Mouse (Mus musculus) retina, adult 2 months (tissue): ENCODE results near the gene Anxa2.

Experiments used
- DNase-seq: peaks from one replicate; pipeline ENCODE4 v3.0.0-alpha.2; 2012; ENCODE audit warnings: low read depth, low spot score

The Anxa2 gene

GRCm38 (mm10) chr9:69458982-69459381, 5.6 kb downstream of the Anxa2 start:
- no peak for DNase-seq

DNA sequence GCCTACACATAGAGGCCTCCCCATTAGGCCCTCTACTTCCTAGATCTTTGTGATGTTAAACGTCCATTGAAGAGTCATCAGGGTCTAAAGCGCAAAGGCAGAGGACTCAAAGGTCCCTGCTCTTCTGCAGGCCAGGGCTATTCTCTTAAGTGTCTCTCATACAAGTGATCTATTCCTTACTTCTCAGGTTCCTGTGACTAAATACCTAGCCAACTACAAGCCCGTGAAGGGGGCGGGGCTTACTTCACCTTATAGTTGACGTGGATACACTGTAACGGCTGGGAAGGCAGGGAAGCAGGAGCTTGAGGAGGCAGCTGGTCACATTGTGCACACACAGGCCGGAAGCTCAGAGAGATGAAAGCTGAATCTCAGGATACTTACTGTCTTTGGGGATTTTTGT, 6.5 kb downstream of the Anxa2 start:
- no peak for DNase-seq

DNA sequence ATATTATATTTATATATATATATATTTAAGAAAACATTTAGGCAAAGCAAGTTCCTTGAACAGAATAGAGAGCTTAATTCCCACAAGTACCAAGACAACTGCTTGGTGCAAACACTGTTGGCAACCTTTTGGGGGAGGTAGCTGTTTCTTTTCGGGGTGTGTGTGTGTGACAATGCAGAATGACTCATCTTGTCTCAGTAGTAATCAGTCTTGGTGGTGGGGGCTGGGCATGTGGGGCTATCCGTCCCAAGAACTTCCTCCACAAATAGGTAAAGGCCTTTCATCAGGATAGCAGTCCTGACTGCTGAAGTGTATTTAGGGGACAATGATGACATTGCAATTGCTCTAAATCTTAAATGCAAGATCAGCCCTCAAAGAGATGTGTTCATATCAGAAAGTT, 9.6 kb downstream of the Anxa2 start:
- DNase-seq = no peak

DNA sequence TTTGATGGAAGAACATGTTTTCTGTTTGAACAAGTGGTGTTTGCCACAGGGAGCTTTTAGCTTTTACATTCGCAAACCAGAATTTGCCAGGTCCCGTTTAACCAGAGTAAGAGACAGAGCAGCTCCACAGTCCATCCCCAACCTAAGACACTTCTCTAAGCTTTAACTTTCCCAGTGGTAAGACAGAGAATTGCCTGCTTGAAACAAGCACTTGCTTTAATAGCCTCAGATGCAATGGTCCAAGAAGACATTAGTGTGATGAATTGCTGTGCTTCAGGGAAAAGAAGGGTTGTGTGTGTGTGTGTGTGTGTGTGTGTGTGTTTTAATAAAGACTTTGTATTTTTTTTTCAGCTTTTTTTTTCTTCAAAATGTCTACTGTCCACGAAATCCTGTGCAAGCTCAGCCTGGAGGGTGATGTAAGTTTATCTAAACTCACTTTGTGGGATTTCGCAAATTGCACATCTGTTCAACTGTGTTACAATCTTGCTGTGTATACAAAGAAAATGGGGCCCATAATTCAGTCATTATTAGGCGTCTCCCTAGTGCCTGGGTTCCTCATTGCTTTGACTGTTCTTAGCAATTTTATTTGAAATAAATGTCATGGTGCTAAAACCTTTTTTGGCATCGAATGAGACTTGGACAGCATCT, 10.8 kb downstream of the Anxa2 start:
- no peak for DNase-seq

DNA sequence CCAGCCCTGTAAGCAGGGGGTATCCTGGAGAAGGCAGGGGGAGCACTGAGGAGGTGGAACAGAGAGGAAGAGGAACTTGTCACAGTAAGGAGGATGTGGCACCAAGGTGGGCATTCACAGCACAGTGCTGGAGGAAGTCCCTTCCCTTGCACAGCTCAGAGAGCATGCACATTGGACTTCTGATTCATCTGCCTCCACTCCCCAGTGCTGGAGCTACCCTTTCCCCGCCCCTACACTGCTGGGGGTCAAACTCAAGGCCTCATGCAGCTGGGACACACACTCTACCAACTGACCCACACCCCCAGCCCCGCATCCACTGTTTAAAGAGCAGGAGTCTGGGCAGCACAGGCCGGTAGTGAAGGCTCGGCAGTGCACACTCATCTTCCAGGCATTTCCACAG, 12.7 kb downstream of the Anxa2 start:
- DNase-seq = no peak

DNA sequence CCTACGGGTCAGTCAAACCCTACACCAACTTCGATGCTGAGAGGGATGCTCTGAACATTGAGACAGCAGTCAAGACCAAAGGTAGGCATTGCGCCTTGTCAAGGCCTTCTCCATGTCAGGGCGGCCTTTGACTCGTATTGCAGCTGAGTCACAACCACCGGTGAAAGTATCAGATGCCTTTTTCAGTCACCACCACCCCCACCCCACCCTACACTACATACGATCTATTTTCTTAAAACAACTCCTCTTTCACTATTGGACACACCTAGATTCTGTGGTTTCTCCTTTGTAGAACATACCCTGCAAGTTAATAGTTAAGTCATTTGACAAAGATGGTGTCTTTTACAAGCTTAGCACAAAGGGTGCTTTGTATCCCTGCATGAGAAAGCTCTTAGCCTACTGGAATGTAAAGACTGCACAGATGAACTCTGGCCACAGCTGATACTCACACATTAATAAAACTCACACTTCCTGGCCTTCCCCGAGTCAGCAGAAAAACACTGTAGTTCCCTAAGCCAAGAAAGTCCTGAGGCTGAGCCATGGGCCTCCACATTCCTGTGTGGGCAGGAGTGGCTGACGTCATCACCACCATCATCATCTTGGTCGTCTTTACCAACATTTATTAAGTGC, 14.0 kb downstream of the Anxa2 start:
- no peak for DNase-seq

GRCm38 (mm10) chr9:69468991-69469390, 15.6 kb downstream of the Anxa2 start:
- no peak for DNase-seq

DNA sequence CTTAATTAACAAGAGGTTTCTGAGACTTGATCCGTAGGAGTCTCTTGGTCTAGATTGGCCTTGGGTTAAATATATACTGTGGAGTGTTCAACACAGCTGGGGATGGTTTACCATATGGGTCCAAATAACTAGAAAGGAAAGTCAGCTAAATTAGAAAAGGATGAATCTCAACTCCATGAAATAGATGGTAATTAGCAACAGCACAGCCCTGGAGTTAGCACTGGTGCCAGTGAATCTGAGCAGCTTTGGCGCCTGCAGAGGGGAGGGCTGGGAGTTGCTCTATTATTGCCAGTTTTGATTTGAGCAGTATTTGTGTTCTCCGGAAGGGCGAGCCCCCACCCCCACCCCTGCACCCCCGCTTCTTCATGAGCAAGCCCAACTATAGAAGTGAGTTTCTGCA, 16.9 kb downstream of the Anxa2 start:
- DNase-seq = no peak

DNA sequence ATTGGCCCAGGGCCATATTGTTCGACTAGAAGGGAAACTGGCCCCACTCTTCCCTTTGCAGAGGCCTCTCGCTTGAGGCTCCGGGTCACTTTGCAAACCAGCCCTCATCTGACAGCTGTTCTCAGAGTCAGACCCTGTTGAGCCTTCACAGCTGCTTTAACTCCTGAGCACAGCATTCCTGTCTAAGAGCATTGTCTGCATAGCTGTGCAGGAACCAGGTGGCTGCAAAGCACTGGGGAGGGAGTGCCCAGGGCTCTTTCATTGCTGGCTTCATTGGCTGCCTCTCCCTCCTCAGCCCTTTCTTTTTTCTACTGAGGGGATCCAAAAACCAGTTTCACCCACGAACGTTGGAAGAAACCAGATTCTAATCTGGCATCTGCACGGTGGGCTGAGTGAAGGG, 17.5 kb downstream of the Anxa2 start:
- DNase-seq = no peak

- no peak for DNase-seq
Observed at GRCm38 (mm10) chr9:69472724-69473123, 19.3 kb downstream of the Anxa2 start.

DNA sequence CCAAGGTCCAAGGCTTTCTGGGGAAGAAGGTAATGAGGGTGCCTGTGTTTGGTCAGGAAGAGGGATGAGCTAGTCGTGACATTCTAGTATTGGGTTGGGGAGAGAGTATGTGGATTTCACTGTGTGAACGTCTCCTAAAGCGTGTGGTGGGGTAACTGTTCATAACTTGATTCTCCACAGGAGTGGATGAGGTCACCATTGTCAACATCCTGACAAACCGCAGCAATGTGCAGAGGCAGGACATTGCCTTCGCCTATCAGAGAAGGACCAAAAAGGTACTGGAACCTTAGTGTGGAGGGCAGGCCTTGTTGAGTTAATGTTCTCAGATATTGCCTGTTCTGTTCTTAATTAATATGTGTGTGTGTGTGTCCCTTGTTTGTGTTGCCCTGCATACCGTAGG, 22.5 kb downstream of the Anxa2 start:
- no peak for DNase-seq

- no peak for DNase-seq
Observed at GRCm38 (mm10) chr9:69477195-69477823, 23.9 kb downstream of the Anxa2 start.

GRCm38 (mm10) chr9:69477824-69478222, 24.4 kb downstream of the Anxa2 start:
- DNase-seq = no peak

DNA sequence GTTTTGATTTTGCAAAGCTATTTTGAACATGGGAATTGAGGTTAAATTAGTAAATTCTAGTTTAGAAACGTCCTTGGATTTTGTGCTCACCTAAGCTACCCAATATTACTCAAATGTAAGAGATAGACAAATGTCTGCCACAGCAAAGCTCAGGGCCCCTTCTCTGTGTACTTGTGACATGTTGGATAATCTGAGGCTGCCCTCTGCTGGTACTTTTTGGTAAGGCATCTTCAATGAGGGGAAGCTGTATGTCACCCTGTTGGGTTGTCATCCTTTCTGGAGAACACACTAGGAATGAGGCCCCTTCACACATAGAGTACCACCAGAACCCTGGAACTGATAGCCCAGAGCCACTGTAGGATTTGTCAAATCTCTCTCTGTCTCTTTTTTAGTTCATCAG, 26.9 kb downstream of the Anxa2 start:
- peak; percentile 72 for DNase-seq

GRCm38 (mm10) chr9:69483811-69484210, 30.4 kb downstream of the Anxa2 start:
- DNase-seq = no peak

DNA sequence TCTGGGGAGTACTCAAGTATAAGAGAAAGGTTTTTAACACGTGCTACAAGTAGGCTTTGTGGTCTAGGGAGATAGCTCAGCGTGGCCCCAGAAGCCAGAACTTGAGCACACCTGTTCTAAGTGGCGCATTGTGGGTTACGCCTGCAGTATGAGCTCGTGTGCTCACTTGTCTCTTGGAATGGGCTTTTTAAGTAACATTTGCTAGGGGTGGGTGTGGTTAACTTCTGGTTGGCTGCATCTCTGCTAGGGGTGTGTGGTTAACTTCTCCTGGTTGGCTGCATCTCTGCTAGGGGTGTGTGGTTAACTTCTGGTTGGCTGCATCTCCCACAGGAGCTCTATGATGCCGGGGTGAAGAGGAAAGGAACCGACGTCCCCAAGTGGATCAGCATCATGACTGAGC, 32.7 kb downstream of the Anxa2 start:
- DNase-seq = no peak

DNA sequence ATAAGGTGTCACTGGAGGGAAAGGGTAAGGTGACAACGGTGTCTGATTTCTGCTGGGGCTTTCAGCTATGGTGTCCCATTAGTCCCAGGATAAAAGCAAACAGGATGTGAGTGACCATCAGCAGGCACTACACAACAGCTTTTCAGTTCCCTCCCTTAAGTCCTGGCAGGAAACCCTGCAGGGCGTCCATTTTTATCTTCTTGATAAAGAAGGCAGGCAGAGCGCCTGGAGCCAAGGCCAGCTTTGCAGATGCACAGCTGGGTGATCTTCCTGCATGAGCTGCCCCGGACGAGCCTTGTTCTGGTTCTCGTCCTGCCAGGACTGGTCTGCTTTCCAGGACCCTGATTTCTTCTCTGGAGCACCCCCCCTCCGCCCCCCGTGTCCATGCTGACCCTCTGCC, 35.1 kb downstream of the Anxa2 start:
- DNase-seq = no peak

DNA sequence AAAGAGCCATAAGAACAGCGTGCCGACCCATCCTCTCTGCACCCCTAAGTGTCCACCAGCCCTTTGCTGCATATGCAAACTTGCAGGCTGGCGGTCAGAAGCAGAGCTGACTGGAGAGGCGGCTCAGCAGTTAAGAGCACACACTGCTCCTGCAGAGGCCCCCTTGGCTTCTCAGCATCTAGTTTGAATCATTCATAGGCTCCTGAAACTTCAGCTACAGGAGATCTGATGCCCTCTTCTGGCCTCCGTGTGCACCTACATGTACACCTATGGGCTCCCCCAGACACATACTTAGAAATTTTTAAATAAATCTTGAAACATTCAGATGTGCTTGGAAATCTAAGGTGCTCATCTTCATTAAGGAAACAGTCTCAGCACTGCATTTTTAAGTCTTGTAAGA, 35.6 kb downstream of the Anxa2 start:
- DNase-seq = no peak

DNA sequence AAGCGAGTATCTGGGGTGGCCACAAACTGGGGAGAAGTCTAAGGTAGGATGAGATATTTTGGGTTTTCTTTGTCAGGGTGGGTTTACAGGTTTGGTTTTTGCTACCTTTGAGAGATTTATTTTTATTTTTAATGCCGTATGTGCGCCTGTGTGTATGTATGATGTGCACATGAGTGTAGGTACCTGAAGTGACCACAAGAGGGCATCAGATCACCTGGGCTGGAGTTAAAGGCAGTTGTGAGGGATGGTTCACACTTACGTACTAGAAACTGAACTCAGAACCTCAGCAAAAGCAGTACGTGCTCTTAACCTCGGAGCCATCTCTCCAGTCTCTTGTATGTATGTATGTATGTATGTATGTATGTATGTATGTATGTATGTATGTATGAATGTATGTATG, 39.4 kb downstream of the Anxa2 start:
- no peak for DNase-seq

DNA sequence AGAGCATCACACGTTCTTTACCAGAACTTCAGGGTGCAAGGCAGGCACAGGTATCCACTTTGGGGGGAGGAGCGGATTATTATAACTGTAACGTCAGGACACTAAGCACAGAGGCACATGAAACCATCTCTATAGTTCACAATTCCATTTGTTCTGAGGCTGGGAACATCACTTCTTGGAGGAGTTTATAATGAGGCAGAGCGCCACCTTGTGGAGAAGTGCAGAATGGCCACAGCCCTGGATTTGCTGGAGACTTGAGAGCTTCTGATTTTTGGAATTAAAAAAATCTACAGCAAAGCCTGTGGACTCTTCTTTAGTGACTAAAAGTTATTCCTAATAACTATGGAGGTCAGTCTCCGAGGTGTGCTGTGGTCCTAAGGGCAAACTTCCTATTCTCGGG, 49.1 kb downstream of the Anxa2 start:
- no peak for DNase-seq

DNA sequence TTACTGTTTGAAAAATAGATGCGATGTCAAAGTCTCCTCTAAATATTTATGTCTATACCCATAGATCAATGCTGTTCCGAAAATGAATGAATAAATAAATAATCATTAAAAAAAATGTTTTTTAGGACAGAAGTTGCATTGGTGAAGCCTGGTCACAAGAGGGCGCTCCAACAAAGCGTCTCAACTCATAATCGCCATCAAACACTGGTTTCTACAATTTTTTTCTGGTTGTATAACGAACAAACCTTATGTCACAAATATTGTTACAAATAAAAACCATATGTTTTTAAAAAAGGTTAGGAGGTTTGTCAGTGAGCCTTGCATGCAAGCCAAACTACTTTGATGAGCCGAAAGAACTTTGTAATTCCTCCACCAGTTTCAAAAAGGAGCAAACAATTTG, 52.2 kb downstream of the Anxa2 start:
- no peak for DNase-seq

DNA sequence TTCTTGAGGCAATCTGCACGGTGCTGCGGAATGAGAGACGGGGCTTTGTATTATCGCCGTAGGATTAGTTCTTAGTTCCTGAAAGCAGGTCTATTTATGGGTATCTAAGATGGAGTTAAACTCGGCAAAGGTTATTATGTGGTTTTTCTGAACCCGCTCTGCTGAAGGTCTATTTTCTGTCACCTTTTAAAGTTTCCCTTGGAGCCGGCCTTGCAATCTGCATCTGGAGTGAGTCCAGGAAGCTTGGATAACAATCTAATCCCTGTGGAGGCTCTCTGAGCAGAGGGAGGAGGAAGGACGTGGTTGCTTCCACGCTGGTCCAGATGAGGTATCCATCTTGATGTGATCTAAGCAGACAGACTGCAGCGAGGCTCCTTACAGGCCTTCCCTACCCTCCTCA, 53.8 kb downstream of the Anxa2 start:
- DNase-seq = peak; percentile 73

DNA sequence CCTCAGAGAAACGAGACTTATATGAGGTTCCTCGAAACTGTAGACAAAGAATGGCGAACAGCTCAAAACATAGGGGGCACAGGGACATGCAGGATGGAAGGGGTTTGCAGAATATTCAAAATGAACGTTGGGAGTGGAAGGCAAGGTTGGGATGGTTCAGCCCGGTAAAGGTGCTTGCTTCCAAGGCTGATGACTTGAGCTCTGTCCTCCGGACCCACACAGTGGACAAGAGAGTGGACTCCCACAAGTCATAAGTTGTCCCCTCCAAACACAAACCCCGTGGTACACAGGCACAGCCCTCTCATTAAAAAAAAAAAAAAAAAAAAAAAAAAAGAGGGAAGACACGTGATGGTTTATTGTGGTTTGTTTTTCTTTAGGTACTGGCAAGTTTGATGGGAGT, 54.6 kb downstream of the Anxa2 start:
- no peak for DNase-seq
